Mouse (Mus musculus): ENCODE measurements around the gene Hoxa10. TPM values are rescaled to one million over a fixed set of nuclear protein-coding genes. Genes with fewer than 3 reads are reported as not detected.

The Hoxa10 gene
- not detected in 2 replicates for total RNA-seq (2012; rRNA removed)
- polyA plus RNA-seq (2012; ENCODE audit: insufficient read depth in 1 of 2, insufficient read length in 2 of 2, low read depth in 1 of 2, low replicate concordance in 2 of 2, missing spikeins in 1 of 2): not detected

DNA sequence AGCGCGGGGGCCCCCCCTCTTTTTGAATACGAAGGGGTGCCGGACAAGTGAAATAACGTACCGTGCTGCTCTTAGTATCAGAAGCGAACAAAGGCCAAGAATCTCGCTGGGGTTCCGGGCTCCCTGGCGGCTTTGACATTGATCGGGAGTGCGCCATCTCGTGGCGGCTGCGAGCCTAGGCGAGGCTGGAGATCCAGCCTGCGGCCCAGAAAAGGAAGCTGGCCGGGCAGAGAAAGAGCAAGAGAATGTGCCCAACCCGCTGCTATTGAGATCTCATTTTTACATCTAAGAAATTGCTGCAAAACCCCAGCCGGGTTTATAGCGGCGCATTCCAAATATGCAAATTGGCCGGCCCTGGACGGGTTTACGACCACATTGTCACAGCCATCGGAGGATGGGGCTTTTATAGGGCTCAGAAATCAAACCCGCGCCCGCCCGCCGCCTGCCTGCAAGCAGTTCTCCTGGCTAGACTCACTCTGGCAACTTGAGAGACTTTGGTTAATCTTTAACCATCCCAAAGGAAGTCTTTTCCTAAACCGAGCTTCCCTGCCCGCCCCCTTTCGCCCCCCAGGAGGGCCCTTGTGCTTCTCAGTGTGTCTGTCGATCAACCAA lies at the start of gene Hoxa10:
Gene Hoxa10, minus strand, starts transcription at position 466 of the 612 bp plus-strand sequence.
- Histone ChIP-seq H3K79me2 (ENCODE audit: control insufficient read depth, insufficient read depth, low read length, poor library complexity) (no peaks in the 10 kb centered on the region), H3K4me3 (ENCODE audit: control insufficient read depth in 1 of 2, insufficient read depth in 1 of 2, low read depth in 2 of 2, low read length in 2 of 2) (no peak within 1 kb of the TSS), H3K9ac (ENCODE audit: control insufficient read depth, low read depth, low read length, poor library complexity, severe bottlenecking) (no peak within 1 kb of the TSS), H3K27me3 (ENCODE audit: control insufficient read depth in 1 of 2, insufficient read depth in 2 of 2, low read length in 2 of 2) (no peaks in the 10 kb centered on the region), H3K4me1 (ENCODE audit: control insufficient read depth in 1 of 2, insufficient read depth in 2 of 2, low read length in 2 of 2) (no peaks in the 10 kb centered on the region), H3K9me3 (replicated peaks; ENCODE audit: insufficient read depth, low read length) (no peaks in the 10 kb centered on the region), H3K27ac (ENCODE audit: control insufficient read depth, low read depth, low read length) (no peak within 1 kb of the TSS), H3K36me3 (ENCODE audit: control insufficient read depth in 1 of 2, insufficient read depth in 2 of 2, low read length in 2 of 2) (no peaks in the 10 kb centered on the region)
- DNase-seq (ENCODE audit: low read depth, low spot score): no peak
- TF ChIP-seq USF2 (IDR thresholded peaks at IDR 0.05; ENCODE audit: borderline replicate concordance in 1 of 2, insufficient read depth in 1 of 2, low read depth in 1 of 2, low read length in 2 of 2): no peak
- TF ChIP-seq NELFE (IDR thresholded peaks at IDR 0.05; ENCODE audit: low read depth, low read length): no peak
- TF ChIP-seq SMC3 (IDR thresholded peaks at IDR 0.05; ENCODE audit: low read depth, low read length): no peak
- no peak for TF ChIP-seq JUND (IDR thresholded peaks at IDR 0.05; ENCODE audit: low read depth, low read length)
- TF ChIP-seq ZKSCAN1 (IDR thresholded peaks at IDR 0.05; ENCODE audit: low read depth, low read length): no peak
- no peak for TF ChIP-seq HCFC1 (IDR thresholded peaks at IDR 0.05; ENCODE audit: low read depth, low read length)
- no peak for TF ChIP-seq E2F4 (IDR thresholded peaks at IDR 0.05; ENCODE audit: borderline replicate concordance, low read depth, low read length)
- TF ChIP-seq KAT2A (conservative IDR thresholded peaks at IDR 0.05; ENCODE audit: low read depth, low read length): no peak
- no peak for TF ChIP-seq TBP (IDR thresholded peaks at IDR 0.05; ENCODE audit: low read depth, low read length)
- no peak for TF ChIP-seq MAFK (IDR thresholded peaks at IDR 0.05; ENCODE audit: borderline replicate concordance, low read depth, low read length)
- TF ChIP-seq TCF12 (IDR thresholded peaks at IDR 0.05; ENCODE audit: low read depth, low read length): no peak
- no peak for TF ChIP-seq RAD21 (IDR thresholded peaks at IDR 0.05; ENCODE audit: low read depth, low read length)
- TF ChIP-seq POLR2AphosphoS5 (IDR thresholded peaks at IDR 0.05; ENCODE audit: borderline replicate concordance, low read depth, low read length): no peak
- TF ChIP-seq MAZ (IDR thresholded peaks at IDR 0.05; ENCODE audit: low read depth, low read length): no peak
- TF ChIP-seq POLR2A (IDR thresholded peaks at IDR 0.05; ENCODE audit: control insufficient read depth in 1 of 2, insufficient read depth in 1 of 2, low read depth in 1 of 2, low read length in 2 of 2, poor library complexity in 1 of 2): no peak

DNA sequence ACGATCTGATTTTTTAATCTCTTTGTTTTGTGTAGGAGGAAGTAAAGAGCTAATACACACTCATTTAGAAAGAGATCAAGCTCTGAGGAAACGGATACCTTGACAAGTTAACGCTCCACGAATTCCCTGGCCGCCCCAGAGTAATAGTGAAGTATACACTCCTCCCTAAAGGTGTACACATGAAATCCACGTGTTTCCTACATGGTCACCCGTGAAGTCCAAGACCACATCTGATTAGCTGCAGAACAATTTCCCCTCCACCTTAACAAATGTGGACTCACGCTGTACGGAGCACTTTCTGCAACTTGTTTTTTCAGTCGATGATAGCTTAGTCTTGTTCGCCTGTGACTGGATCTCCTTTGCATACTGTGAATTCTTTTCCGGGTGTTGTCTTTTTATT lies 49.5 kb upstream of the Hoxa10 start:
- TF ChIP-seq MAFK (IDR thresholded peaks at IDR 0.05; ENCODE audit: borderline replicate concordance, low read depth, low read length) (no peak), POLR2AphosphoS2 (IDR thresholded peaks at IDR 0.05; ENCODE audit: low read length) (no peak), JUND (IDR thresholded peaks at IDR 0.05; ENCODE audit: low read depth, low read length) (no peak), SMC3 (IDR thresholded peaks at IDR 0.05; ENCODE audit: low read depth, low read length) (no peak), MAX (IDR thresholded peaks at IDR 0.05; ENCODE audit: low read length) (no peak), GATA1 (IDR thresholded peaks at IDR 0.05; ENCODE audit: low read depth, low read length) (no peak), ZNF384 (IDR thresholded peaks at IDR 0.05; ENCODE audit: low read depth, low read length) (no peak), RAD21 (IDR thresholded peaks at IDR 0.05; ENCODE audit: low read depth, low read length) (no peak), SIN3A (IDR thresholded peaks at IDR 0.05; ENCODE audit: low read length) (no peak), MEF2A (IDR thresholded peaks at IDR 0.05; ENCODE audit: extremely low read depth, insufficient replicate concordance, low read depth, low read length, poor library complexity, severe bottlenecking) (no peak), ZKSCAN1 (IDR thresholded peaks at IDR 0.05; ENCODE audit: low read depth, low read length) (no peak), E2F4 (IDR thresholded peaks at IDR 0.05; ENCODE audit: borderline replicate concordance, low read depth, low read length) (no peak), TCF12 (IDR thresholded peaks at IDR 0.05; ENCODE audit: low read depth, low read length) (no peak), ZMIZ1 (IDR thresholded peaks at IDR 0.05; ENCODE audit: low read depth, low read length) (no peak)
- no peak overlapping the region for H3K4me3 ChIP-seq (ENCODE audit: control insufficient read depth in 1 of 2, insufficient read depth in 1 of 2, low read depth in 2 of 2, low read length in 2 of 2)
- no peak overlapping the region for H3K27ac ChIP-seq (ENCODE audit: control insufficient read depth, low read depth, low read length)
- no peaks in the 10 kb centered on the region for H3K27me3 ChIP-seq (ENCODE audit: control insufficient read depth in 1 of 2, insufficient read depth in 2 of 2, low read length in 2 of 2)
- no peaks in the 10 kb centered on the region for H3K9me3 ChIP-seq (replicated peaks; ENCODE audit: insufficient read depth, low read length)
- no peaks in the 10 kb centered on the region for H3K4me1 ChIP-seq (ENCODE audit: control insufficient read depth in 1 of 2, insufficient read depth in 2 of 2, low read length in 2 of 2)
- H3K79me2 ChIP-seq (ENCODE audit: control insufficient read depth, insufficient read depth, low read length, poor library complexity): no peaks in the 10 kb centered on the region
- no peak overlapping the region for H3K9ac ChIP-seq (ENCODE audit: control insufficient read depth, low read depth, low read length, poor library complexity, severe bottlenecking)
- no peak for DNase-seq (ENCODE audit: low read depth, low spot score)
- H3K36me3 ChIP-seq (ENCODE audit: control insufficient read depth in 1 of 2, insufficient read depth in 2 of 2, low read length in 2 of 2): no peaks in the 10 kb centered on the region

Data from MEL (cell line).